Mouse (Mus musculus): ENCODE data around the gene Rho. TPM values are rescaled to one million over a fixed set of nuclear protein-coding genes. Genes with fewer than 3 reads are reported as not detected.
A peak's percentile ranks its signal among the peaks of the same experiment; 100 is the strongest.

Gene Rho
- polyA plus RNA-seq, 1 experiment from 2014 or later: not detected

GRCm38 (mm10) chr6:115897117-115897516 lies 34.4 kb upstream of the Rho start:
- no peak overlapping the region for H3K27ac ChIP-seq (ENCODE audit: low read depth, low read length)
- no peaks in the 10 kb centered on the region; the same call in 1 of the 2 replicates for H3K4me1 ChIP-seq (replicated peaks; ENCODE audit: control insufficient read depth, insufficient read depth, low read length)
- H3K9ac ChIP-seq (ENCODE audit: low read depth, low read length): no peak overlapping the region
- no peaks in the 10 kb centered on the region for H3K27me3 ChIP-seq (replicated peaks; ENCODE audit: control insufficient read depth, insufficient read depth, low read length)
- H3K9me3 ChIP-seq (ENCODE audit: control insufficient read depth, low read length): no peaks in the 10 kb centered on the region
- no peak for ATAC-seq (replicated peaks; ENCODE audit: low FRiP score)
- H3K4me3 ChIP-seq (ENCODE audit: low read depth, low read length): no peak overlapping the region
- H3K36me3 ChIP-seq (ENCODE audit: control insufficient read depth, insufficient read depth, low read length): no peaks in the 10 kb centered on the region
- no peak for DNase-seq (ENCODE audit: low spot score)
- WGBS: 49% methylated on average over 4 of the region's 4 CpGs
- H3K4me2 ChIP-seq: no peak overlapping the region

DNA sequence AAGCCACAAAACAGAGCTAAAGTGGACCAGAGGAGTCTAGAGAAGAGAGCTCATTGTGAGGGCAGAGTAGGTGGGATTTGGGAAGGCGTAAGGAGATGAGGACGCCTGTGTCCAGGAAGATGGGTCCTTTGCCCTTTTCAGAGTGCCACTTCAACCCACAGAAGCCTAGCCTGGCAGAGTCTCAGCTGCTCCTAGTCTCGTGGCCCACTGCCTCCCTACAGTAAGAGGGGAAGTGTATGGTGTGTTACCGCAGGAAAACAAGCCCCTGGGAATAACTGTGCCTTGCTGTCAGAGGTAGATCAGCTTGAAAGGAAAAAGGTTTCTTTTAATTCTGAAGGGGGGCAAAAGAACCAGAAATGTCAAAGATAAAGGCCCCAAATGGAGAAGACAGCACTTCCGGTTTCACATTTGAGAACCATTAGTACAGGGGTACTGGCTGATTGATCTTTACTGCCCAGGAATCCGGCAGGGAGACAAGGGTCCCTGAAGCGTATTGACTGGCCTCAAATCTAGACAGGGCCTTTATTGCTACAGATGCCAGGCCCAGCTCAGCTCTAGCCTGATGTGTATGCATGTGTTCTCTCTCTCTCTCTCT lies 33.5 kb upstream of the Rho start:
- Histone ChIP-seq H3K36me3 (ENCODE audit: control insufficient read depth, insufficient read depth, low read length) (no peaks in the 10 kb centered on the region), H3K27ac (ENCODE audit: low read depth, low read length) (no peak overlapping the region), H3K9me3 (ENCODE audit: control insufficient read depth, low read length) (no peaks in the 10 kb centered on the region), H3K4me1 (replicated peaks; ENCODE audit: control insufficient read depth, insufficient read depth, low read length) (no peaks in the 10 kb centered on the region; the same call in 1 of the 2 replicates), H3K9ac (ENCODE audit: low read depth, low read length) (no peak overlapping the region), H3K4me2 (no peak overlapping the region), H3K27me3 (replicated peaks; ENCODE audit: control insufficient read depth, insufficient read depth, low read length) (no peaks in the 10 kb centered on the region), H3K4me3 (ENCODE audit: low read depth, low read length) (no peak overlapping the region)
- 71% methylated on average over 7 of the region's 7 CpGs for WGBS
- no peak for DNase-seq (ENCODE audit: low spot score)
- ATAC-seq (replicated peaks; ENCODE audit: low FRiP score): no peak

- DNase-seq (ENCODE audit: low spot score): no peak
- H3K36me3 ChIP-seq (ENCODE audit: control insufficient read depth, insufficient read depth, low read length): no peaks in the 10 kb centered on the region
- H3K9ac ChIP-seq (ENCODE audit: low read depth, low read length): no peak overlapping the region
- peak; percentile 51 for ATAC-seq (replicated peaks; ENCODE audit: low FRiP score)
- H3K27ac ChIP-seq (ENCODE audit: low read depth, low read length): no peak overlapping the region
- no peaks in the 10 kb centered on the region; the same call in 1 of the 2 replicates for H3K4me1 ChIP-seq (replicated peaks; ENCODE audit: control insufficient read depth, insufficient read depth, low read length)
- H3K27me3 ChIP-seq (replicated peaks; ENCODE audit: control insufficient read depth, insufficient read depth, low read length): no peaks in the 10 kb centered on the region
- WGBS: 22% methylated on average over 3 of the region's 3 CpGs
- H3K4me3 ChIP-seq (ENCODE audit: low read depth, low read length): no peak overlapping the region
- H3K9me3 ChIP-seq (ENCODE audit: control insufficient read depth, low read length): no peaks in the 10 kb centered on the region
- no peak overlapping the region for H3K4me2 ChIP-seq
These were observed 30.5 kb upstream of the Rho start for GRCm38 (mm10) chr6:115901062-115901461.

GRCm38 (mm10) chr6:115901489-115901931 lies 30.0 kb upstream of the Rho start:
- no peaks in the 10 kb centered on the region for H3K36me3 ChIP-seq (ENCODE audit: control insufficient read depth, insufficient read depth, low read length)
- H3K9me3 ChIP-seq (ENCODE audit: control insufficient read depth, low read length): no peaks in the 10 kb centered on the region
- H3K27ac ChIP-seq (ENCODE audit: low read depth, low read length): no peak overlapping the region
- H3K4me3 ChIP-seq (ENCODE audit: low read depth, low read length): no peak overlapping the region
- DNase-seq (ENCODE audit: low spot score) (no peak), ATAC-seq (replicated peaks; ENCODE audit: low FRiP score) (no peak)
- no peaks in the 10 kb centered on the region; the same call in 1 of the 2 replicates for H3K4me1 ChIP-seq (replicated peaks; ENCODE audit: control insufficient read depth, insufficient read depth, low read length)
- no peak overlapping the region for H3K9ac ChIP-seq (ENCODE audit: low read depth, low read length)
- H3K4me2 ChIP-seq: no peak overlapping the region
- no peaks in the 10 kb centered on the region for H3K27me3 ChIP-seq (replicated peaks; ENCODE audit: control insufficient read depth, insufficient read depth, low read length)
- WGBS: 82% methylated on average over 8 of the region's 8 CpGs

DNA sequence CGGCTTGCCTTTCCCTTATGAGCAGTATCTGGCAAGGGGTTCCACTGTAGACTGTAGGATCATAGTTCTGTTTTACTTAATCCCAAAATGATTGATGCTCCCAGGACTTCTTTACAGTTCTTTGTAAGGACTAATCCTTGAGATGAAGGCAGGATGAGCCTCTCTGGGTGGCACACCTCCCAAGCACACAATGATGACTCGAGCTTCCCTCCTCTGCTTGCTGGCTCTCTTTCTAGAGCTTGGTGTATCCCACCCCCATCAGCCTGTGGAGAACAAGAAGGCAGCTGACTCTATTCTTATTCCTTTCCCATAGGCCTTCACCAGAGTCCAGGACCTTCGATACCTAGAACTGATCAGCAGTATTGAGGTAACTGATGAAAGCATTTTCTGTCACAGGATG lies 29.0 kb upstream of the Rho start:
- H3K9ac ChIP-seq (ENCODE audit: low read depth, low read length): no peak overlapping the region
- WGBS: 75% methylated on average over 3 of the region's 3 CpGs
- no peaks in the 10 kb centered on the region for H3K36me3 ChIP-seq (ENCODE audit: control insufficient read depth, insufficient read depth, low read length)
- DNase-seq (ENCODE audit: low spot score): no peak
- no peak overlapping the region for H3K4me3 ChIP-seq (ENCODE audit: low read depth, low read length)
- no peak for ATAC-seq (replicated peaks; ENCODE audit: low FRiP score)
- H3K9me3 ChIP-seq (ENCODE audit: control insufficient read depth, low read length): no peaks in the 10 kb centered on the region
- peaks cover 4% of the 10 kb centered on the region; the same call in 1 of the 2 replicates for H3K4me1 ChIP-seq (replicated peaks; ENCODE audit: control insufficient read depth, insufficient read depth, low read length)
- H3K27me3 ChIP-seq (replicated peaks; ENCODE audit: control insufficient read depth, insufficient read depth, low read length): no peaks in the 10 kb centered on the region
- H3K4me2 ChIP-seq: no peak overlapping the region
- no peak overlapping the region for H3K27ac ChIP-seq (ENCODE audit: low read depth, low read length)

- no peak overlapping the region for H3K4me3 ChIP-seq (ENCODE audit: low read depth, low read length)
- no peak for ATAC-seq (replicated peaks; ENCODE audit: low FRiP score)
- no peak overlapping the region for H3K9ac ChIP-seq (ENCODE audit: low read depth, low read length)
- H3K27ac ChIP-seq (ENCODE audit: low read depth, low read length): no peak overlapping the region
- no peaks in the 10 kb centered on the region for H3K36me3 ChIP-seq (ENCODE audit: control insufficient read depth, insufficient read depth, low read length)
- no peaks in the 10 kb centered on the region for H3K9me3 ChIP-seq (ENCODE audit: control insufficient read depth, low read length)
- DNase-seq (ENCODE audit: low spot score): no peak
- no peak overlapping the region for H3K4me2 ChIP-seq
- no peaks in the 10 kb centered on the region for H3K27me3 ChIP-seq (replicated peaks; ENCODE audit: control insufficient read depth, insufficient read depth, low read length)
- H3K4me1 ChIP-seq (replicated peaks; ENCODE audit: control insufficient read depth, insufficient read depth, low read length): peaks cover 28% of the 10 kb centered on the region
- 73% methylated on average over 6 of the region's 6 CpGs for WGBS
These were observed 26.0 kb upstream of the Rho start for GRCm38 (mm10) chr6:115905568-115905967.

GRCm38 (mm10) chr6:115906455-115906854 lies 25.1 kb upstream of the Rho start:
- no peaks in the 10 kb centered on the region for H3K27me3 ChIP-seq (replicated peaks; ENCODE audit: control insufficient read depth, insufficient read depth, low read length)
- WGBS: 39% methylated on average over 1 of the region's 1 CpGs
- DNase-seq (ENCODE audit: low spot score) (no peak), ATAC-seq (replicated peaks; ENCODE audit: low FRiP score) (no peak)
- no peaks in the 10 kb centered on the region for H3K9me3 ChIP-seq (ENCODE audit: control insufficient read depth, low read length)
- H3K4me3 ChIP-seq (ENCODE audit: low read depth, low read length): no peak overlapping the region
- no peaks in the 10 kb centered on the region for H3K36me3 ChIP-seq (ENCODE audit: control insufficient read depth, insufficient read depth, low read length)
- H3K27ac ChIP-seq (ENCODE audit: low read depth, low read length): no peak overlapping the region
- H3K4me2 ChIP-seq: no peak overlapping the region
- peaks cover 28% of the 10 kb centered on the region for H3K4me1 ChIP-seq (replicated peaks; ENCODE audit: control insufficient read depth, insufficient read depth, low read length)
- H3K9ac ChIP-seq (ENCODE audit: low read depth, low read length): no peak overlapping the region

DNA sequence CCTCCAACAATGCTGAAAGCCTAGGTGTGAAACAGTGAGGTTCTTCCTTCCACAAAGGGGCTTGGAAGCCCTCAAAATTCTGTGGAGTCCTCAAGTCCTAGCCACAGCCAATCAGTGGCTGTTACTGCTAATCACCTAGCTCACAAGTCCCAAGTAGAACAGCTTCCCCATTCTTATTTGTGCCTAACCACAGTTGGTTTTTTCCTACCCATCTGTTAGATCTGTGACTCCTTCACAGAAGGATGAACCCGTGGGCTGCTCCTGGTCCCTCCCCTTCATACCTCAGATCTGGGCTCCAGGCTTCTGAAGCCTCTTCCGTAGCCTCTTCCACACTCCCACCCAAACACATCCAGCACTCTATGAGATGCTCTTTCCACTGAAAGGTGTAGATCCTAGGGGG lies 24.7 kb upstream of the Rho start:
- ATAC-seq (replicated peaks; ENCODE audit: low FRiP score) (no peak), DNase-seq (ENCODE audit: low spot score) (no peak)
- Histone ChIP-seq H3K27me3 (replicated peaks; ENCODE audit: control insufficient read depth, insufficient read depth, low read length) (no peaks in the 10 kb centered on the region), H3K4me3 (ENCODE audit: low read depth, low read length) (no peak overlapping the region), H3K9ac (ENCODE audit: low read depth, low read length) (no peak overlapping the region), H3K4me2 (no peak overlapping the region), H3K9me3 (ENCODE audit: control insufficient read depth, low read length) (no peaks in the 10 kb centered on the region), H3K27ac (ENCODE audit: low read depth, low read length) (no peak overlapping the region), H3K36me3 (ENCODE audit: control insufficient read depth, insufficient read depth, low read length) (no peaks in the 10 kb centered on the region), H3K4me1 (replicated peaks; ENCODE audit: control insufficient read depth, insufficient read depth, low read length) (peaks cover 31% of the 10 kb centered on the region)
- WGBS: 46% methylated on average over 2 of the region's 2 CpGs

DNA sequence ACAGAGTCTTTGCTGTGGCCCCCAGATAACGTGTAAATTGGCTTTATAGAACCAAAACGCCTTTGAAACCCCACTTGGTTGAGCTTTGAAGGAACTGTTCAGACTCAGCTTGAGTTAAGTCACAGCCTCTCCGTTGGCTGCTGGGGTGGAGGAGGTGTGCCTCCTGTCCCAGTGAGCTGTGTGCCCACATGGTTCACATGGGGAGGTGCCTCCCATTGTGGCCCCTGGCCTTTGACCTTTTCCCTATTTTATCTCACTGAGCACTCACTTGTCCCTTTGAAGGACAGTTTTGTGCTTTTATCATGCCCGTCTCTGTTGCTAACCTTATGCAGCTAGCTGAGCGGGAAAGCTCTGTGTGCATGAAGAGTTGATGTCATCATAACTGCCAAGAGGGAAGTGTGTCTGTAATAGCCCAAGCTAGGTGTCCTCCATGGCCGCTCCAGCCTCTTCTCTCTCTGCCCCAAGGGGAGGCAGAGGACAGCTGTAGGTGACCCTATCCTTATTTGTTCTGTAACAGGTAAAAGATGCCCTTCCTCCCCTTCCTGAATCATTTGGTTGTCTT lies 23.0 kb upstream of the Rho start:
- Histone ChIP-seq H3K36me3 (ENCODE audit: control insufficient read depth, insufficient read depth, low read length) (no peaks in the 10 kb centered on the region), H3K9ac (ENCODE audit: low read depth, low read length) (no peak overlapping the region), H3K27me3 (replicated peaks; ENCODE audit: control insufficient read depth, insufficient read depth, low read length) (no peaks in the 10 kb centered on the region), H3K4me3 (ENCODE audit: low read depth, low read length) (no peak overlapping the region), H3K4me2 (peak overlapping the region; percentile 15; the same call in 1 of the 2 replicates), H3K4me1 (replicated peaks; ENCODE audit: control insufficient read depth, insufficient read depth, low read length) (peaks cover 31% of the 10 kb centered on the region), H3K9me3 (ENCODE audit: control insufficient read depth, low read length) (no peaks in the 10 kb centered on the region), H3K27ac (ENCODE audit: low read depth, low read length) (0 out of 2 replicates have a peak overlapping the region, but pooled peaks have one; percentile 6)
- WGBS: 17% methylated on average over 6 of the region's 6 CpGs
- DNase-seq (ENCODE audit: low spot score): no peak
- 0 out of 2 replicates have a peak, but pooled peaks have one; percentile 19 for ATAC-seq (replicated peaks; ENCODE audit: low FRiP score)
